Mouse (Mus musculus) left cerebral cortex, adult 18-20 months (tissue): ENCODE measurements around the gene Lrfn2. TPM values are rescaled to one million over a fixed set of nuclear protein-coding genes. Genes with fewer than 3 reads are reported as not detected.
A peak's percentile ranks its signal among the peaks of the same experiment; 100 is the strongest.

Experiments
- DNase-seq, 2 experiments: peaks; one replicate each; pipeline ENCODE4 v3.0.0; 2021 to 2022; ENCODE audit warnings: low spot score in 2 of 2, mixed read lengths in 1 of 2
- total RNA-seq, 2 experiments: library from RNA; stranded (reverse); gene quantifications; 2 replicates each; pipeline ENCODE4 v1.2.3; 2021

Lrfn2 gene
- total RNA-seq, 2 experiments from 2014 or later = 30.5 to 37.3 TPM

GRCm38 (mm10) chr17:49031790-49032189, 99.6 kb downstream of the Lrfn2 start:
- DNase-seq = peak in 1 of 2 experiments; percentile 31

GRCm38 (mm10) chr17:49033276-49033675, 101.1 kb downstream of the Lrfn2 start:
- DNase-seq = no peak

- DNase-seq = no peak
These were observed 101.6 kb downstream of the Lrfn2 start for GRCm38 (mm10) chr17:49033686-49034250.

GRCm38 (mm10) chr17:49035052-49035451, 102.9 kb downstream of the Lrfn2 start:
- no peak for DNase-seq

- no peak for DNase-seq
These were observed 105.2 kb downstream of the Lrfn2 start for GRCm38 (mm10) chr17:49037163-49037950.

- DNase-seq = no peak
These were observed 111.8 kb downstream of the Lrfn2 start for GRCm38 (mm10) chr17:49043806-49044640.

- DNase-seq = no peak
These were observed 115.7 kb downstream of the Lrfn2 start for GRCm38 (mm10) chr17:49047921-49048320.

GRCm38 (mm10) chr17:49051231-49051630, 119.1 kb downstream of the Lrfn2 start:
- DNase-seq = no peak

GRCm38 (mm10) chr17:49061141-49061540, 129.0 kb downstream of the Lrfn2 start:
- peak; percentile 27 to 41 for DNase-seq

GRCm38 (mm10) chr17:49063789-49064188, 131.6 kb downstream of the Lrfn2 start:
- peak in 1 of 2 experiments; percentile 22 for DNase-seq

- DNase-seq = peak; percentile 24 to 53
These were observed 132.3 kb downstream of the Lrfn2 start for GRCm38 (mm10) chr17:49064526-49064925.

- DNase-seq = no peak
These were observed 132.9 kb downstream of the Lrfn2 start for GRCm38 (mm10) chr17:49065050-49065449.

GRCm38 (mm10) chr17:49066748-49067147, 134.6 kb downstream of the Lrfn2 start:
- DNase-seq = no peak

- no peak for DNase-seq
These were observed 146.0 kb downstream of the Lrfn2 start for GRCm38 (mm10) chr17:49078168-49078567.

GRCm38 (mm10) chr17:49079647-49080046, 147.5 kb downstream of the Lrfn2 start:
- DNase-seq = no peak

GRCm38 (mm10) chr17:49083594-49084380, 151.6 kb downstream of the Lrfn2 start:
- peak; percentile 81 to 89 for DNase-seq

GRCm38 (mm10) chr17:49085111-49085510, 152.9 kb downstream of the Lrfn2 start:
- peak; percentile 68 to 71 for DNase-seq

GRCm38 (mm10) chr17:49096781-49097544, 164.8 kb downstream of the Lrfn2 start:
- DNase-seq = no peak

- no peak for DNase-seq
These were observed 179.2 kb downstream of the Lrfn2 start for GRCm38 (mm10) chr17:49111399-49111798.

- peak in 1 of 2 experiments; percentile 39 for DNase-seq
These were observed 179.7 kb downstream of the Lrfn2 start for GRCm38 (mm10) chr17:49111911-49112310.
